Mouse (Mus musculus) heart, embryonic 14.5 days (tissue): ENCODE data around the gene Fam53b. TPM values are rescaled to one million over a fixed set of nuclear protein-coding genes. Genes with fewer than 3 reads are reported as not detected.

ENCODE experiments used
- ATAC-seq: fragments of 200-750 bp; cut with Nextera tagmentation; 2 replicates; pipeline ENCODE4 v1.8.0; 2017; ENCODE audit warnings: low read depth, moderate TSS enrichment; ENCODE audit not compliant: insufficient number of reproducible peaks, insufficient read depth, low FRiP score
- H3K27ac ChIP-seq, 2 experiments: fragments of 200-500 bp in 1 of 2; fragments of 300-500 bp in 1 of 2; sonication (generic) in 1 of 2; replicated peaks in 1 of 2; 2 replicates each; pipeline ENCODE4 v1.5.1; 2012 to 2014; ENCODE audit warnings: low read depth in 2 of 2, low read length in 2 of 2, control low read depth in 1 of 2, mild to moderate bottlenecking in 1 of 2, mixed read lengths in 1 of 2; ENCODE audit not compliant: control insufficient read depth in 1 of 2, insufficient read depth in 1 of 2
- H3K27me3 ChIP-seq: fragments of 300-500 bp; sonication (generic); 2 replicates; pipeline ENCODE4 v1.6.1; 2014; ENCODE audit warnings: mild to moderate bottlenecking, low read length, control low read depth; ENCODE audit not compliant: control insufficient read depth, insufficient read depth
- H3K36me3 ChIP-seq: fragments of 300-500 bp; sonication (generic); 2 replicates; pipeline ENCODE4 v1.6.1; 2014; ENCODE audit warnings: mild to moderate bottlenecking, control low read depth, low read length, mixed read lengths; ENCODE audit not compliant: control insufficient read depth, insufficient read depth
- H3K4me1 ChIP-seq, 2 experiments: fragments of 200-500 bp in 1 of 2; fragments of 300-500 bp in 1 of 2; sonication (generic) in 1 of 2; 2 replicates each; pipeline ENCODE4 v1.6.1; 2012 to 2014; ENCODE audit warnings: low read length in 2 of 2, control low read depth in 1 of 2, mixed read lengths in 1 of 2; ENCODE audit not compliant: control insufficient read depth in 2 of 2, insufficient read depth in 2 of 2
- H3K4me2 ChIP-seq: fragments of 300-500 bp; sonication (generic); 2 replicates; pipeline ENCODE4 v1.6.1; 2014; ENCODE audit warnings: mild to moderate bottlenecking, low read length
- H3K4me3 ChIP-seq, 2 experiments: fragments of 200-500 bp in 1 of 2; fragments of 300-500 bp in 1 of 2; sonication (generic) in 1 of 2; 2 replicates each; pipeline ENCODE4 v1.5.1; 2012 to 2014; ENCODE audit warnings: low read length in 2 of 2, mild to moderate bottlenecking in 2 of 2, control low read depth in 1 of 2, low read depth in 1 of 2, moderate library complexity in 1 of 2; ENCODE audit not compliant: control insufficient read depth in 1 of 2, insufficient read depth in 1 of 2
- H3K9ac ChIP-seq: fragments of 300-500 bp; sonication (generic); 2 replicates; pipeline ENCODE4 v1.6.1; 2014; ENCODE audit warnings: mild to moderate bottlenecking, low read length
- H3K9me3 ChIP-seq: fragments of 300-500 bp; sonication (generic); 2 replicates; pipeline ENCODE4 v1.6.1; 2016; ENCODE audit warnings: low read length, control low read depth; ENCODE audit not compliant: control insufficient read depth
- WGBS: fragments of 180-500 bp; shearing (Covaris S2); extraction: QIAGEN DNeasy Blood & Tissue Kit; methylation state at CpG from one replicate; pipeline ENCODE4 v1.1.7; 2014; 5-methylcytosine and 5-hydroxymethylcytosine counted together
- polyA plus RNA-seq: library from polyadenylated mRNA; unstranded; fragments of >200 nt; fragmentation: Nextera tagmentation; extraction: Ambion mirVana; gene quantifications from 2 replicates; pipeline ENCODE4 v1.2.1, GENCODE M21; 2014

Gene Fam53b
- polyA plus RNA-seq, 1 experiment from 2014 or later = 15.4 TPM

- no peak overlapping the region for H3K4me3 ChIP-seq
- no peak for ATAC-seq
- no peaks in the 10 kb centered on the region for H3K27me3 ChIP-seq
- no peaks in the 10 kb centered on the region for H3K9me3 ChIP-seq
- no peak overlapping the region for H3K9ac ChIP-seq
- H3K4me1 ChIP-seq = peaks cover 7 to 12% of the 10 kb centered on the region in 2 experiments
- no peak overlapping the region for H3K27ac ChIP-seq
- no peak overlapping the region for H3K4me2 ChIP-seq
- 91% methylated on average over 22 of the region's 22 CpGs for WGBS
- peaks cover 43% of the 10 kb centered on the region for H3K36me3 ChIP-seq
Measured at GRCm38 (mm10) chr7:132759405-132759891, 54.2 kb downstream of the Fam53b start.

- H3K27ac ChIP-seq = no peak overlapping the region
- ATAC-seq = no peak
- no peak overlapping the region for H3K4me3 ChIP-seq
- H3K36me3 ChIP-seq = peaks cover 39% of the 10 kb centered on the region
- H3K9me3 ChIP-seq = no peaks in the 10 kb centered on the region
- H3K4me1 ChIP-seq = peaks cover 13 to 18% of the 10 kb centered on the region in 2 experiments
- no peak overlapping the region for H3K4me2 ChIP-seq
- no peak overlapping the region for H3K9ac ChIP-seq
- WGBS = 85% methylated on average over 5 of the region's 5 CpGs
- H3K27me3 ChIP-seq = no peaks in the 10 kb centered on the region
Measured at GRCm38 (mm10) chr7:132758875-132759274, 54.8 kb downstream of the Fam53b start.

- Histone ChIP-seq H3K27me3 (no peaks in the 10 kb centered on the region), H3K27ac (no peak overlapping the region), H3K4me2 (no peak overlapping the region), H3K36me3 (peaks cover 37% of the 10 kb centered on the region), H3K9ac (no peak overlapping the region), H3K4me3 (no peak overlapping the region), H3K4me1 (peaks cover 26 to 28% of the 10 kb centered on the region in 2 experiments), H3K9me3 (no peaks in the 10 kb centered on the region)
- WGBS = 89% methylated on average over 5 of the region's 5 CpGs
- ATAC-seq = no peak
Measured at GRCm38 (mm10) chr7:132756325-132756724, 57.4 kb downstream of the Fam53b start.

- no peaks in the 10 kb centered on the region for H3K27me3 ChIP-seq
- H3K4me2 ChIP-seq = no peak overlapping the region
- peak overlapping the region; percentile 55 to 68 for H3K27ac ChIP-seq
- WGBS = 26% methylated on average over 3 of the region's 3 CpGs
- H3K4me1 ChIP-seq = peaks cover 27 to 29% of the 10 kb centered on the region in 2 experiments
- peaks cover 35% of the 10 kb centered on the region for H3K36me3 ChIP-seq
- H3K9ac ChIP-seq = 0 out of 2 replicates have a peak overlapping the region, but pooled peaks have one; percentile 25
- no peaks in the 10 kb centered on the region for H3K9me3 ChIP-seq
- no peak for ATAC-seq
- no peak overlapping the region for H3K4me3 ChIP-seq
Measured at GRCm38 (mm10) chr7:132754389-132754750, 59.3 kb downstream of the Fam53b start.

- peak overlapping the region; percentile 55 to 68 for H3K27ac ChIP-seq
- H3K9me3 ChIP-seq = no peaks in the 10 kb centered on the region
- 0 out of 2 replicates have a peak overlapping the region, but pooled peaks have one; percentile 25 for H3K9ac ChIP-seq
- peaks cover 29% of the 10 kb centered on the region for H3K36me3 ChIP-seq
- WGBS = 63% methylated on average over 4 of the region's 4 CpGs
- peaks cover 27 to 29% of the 10 kb centered on the region in 2 experiments for H3K4me1 ChIP-seq
- H3K4me2 ChIP-seq = no peak overlapping the region
- H3K4me3 ChIP-seq = no peak overlapping the region
- ATAC-seq = no peak
- H3K27me3 ChIP-seq = no peaks in the 10 kb centered on the region
Measured at GRCm38 (mm10) chr7:132753518-132754388, 59.9 kb downstream of the Fam53b start.

- H3K4me1 ChIP-seq = peaks cover 27 to 29% of the 10 kb centered on the region in 2 experiments
- WGBS = 17% methylated on average over 2 of the region's 2 CpGs
Measured at GRCm38 (mm10) chr7:132751716-132752115, 62.0 kb downstream of the Fam53b start.

GRCm38 (mm10) chr7:132749504-132749903 lies 64.2 kb downstream of the Fam53b start:
- Histone ChIP-seq H3K9me3 (no peaks in the 10 kb centered on the region), H3K27me3 (no peaks in the 10 kb centered on the region), H3K9ac (no peak overlapping the region), H3K4me1 (peaks cover 20% of the 10 kb centered on the region in 2 experiments), H3K4me2 (no peak overlapping the region), H3K36me3 (peaks cover 11% of the 10 kb centered on the region; the same call in 1 of the 2 replicates), H3K4me3 (no peak overlapping the region), H3K27ac (no peak overlapping the region)
- no peak for ATAC-seq
- WGBS = 91% methylated on average over 11 of the region's 11 CpGs

More at GRCm38 (mm10) chr7:132751716-132752115, 62.0 kb downstream of the Fam53b start:
- no peak for ATAC-seq
- Histone ChIP-seq H3K9ac (no peak overlapping the region), H3K9me3 (no peaks in the 10 kb centered on the region), H3K27ac (peak overlapping the region in 1 of 2 experiments; percentile 20; a peak in 1 of 4 replicates), H3K36me3 (peaks cover 14% of the 10 kb centered on the region), H3K4me3 (no peak overlapping the region), H3K4me2 (no peak overlapping the region), H3K27me3 (no peaks in the 10 kb centered on the region)
